Mouse (Mus musculus) intestine, embryonic 16.5 days (tissue): ENCODE results near the gene Slc16a1. TPM values are rescaled to one million over a fixed set of nuclear protein-coding genes. Genes with fewer than 3 reads are reported as not detected.
"Not testable (repeated sequence)": the region's sequence is repeated elsewhere in the genome, so short reads cannot be mapped to it uniquely, and the experiment has no call there.

Source experiments
- ATAC-seq: fragments of 200-750 bp; cut with Nextera tagmentation; 2 replicates; pipeline ENCODE4 v1.8.0; 2017; ENCODE audit warnings: moderate TSS enrichment, moderate library complexity
- H3K27ac ChIP-seq: fragments of 300-500 bp; sonication (generic); 2 replicates; pipeline ENCODE4 v1.5.1; 2014; ENCODE audit warnings: mild to moderate bottlenecking, low read length
- H3K27me3 ChIP-seq: fragments of 300-500 bp; sonication (generic); replicated peaks from 2 replicates; pipeline ENCODE4 v1.6.1; 2014; ENCODE audit warnings: low read length, control low read depth, mixed read lengths; ENCODE audit not compliant: control insufficient read depth, insufficient read depth
- H3K36me3 ChIP-seq: fragments of 300-500 bp; sonication (generic); 2 replicates; pipeline ENCODE4 v1.6.1; 2014; ENCODE audit warnings: low read length, control low read depth; ENCODE audit not compliant: control insufficient read depth, insufficient read depth
- H3K4me1 ChIP-seq: fragments of 300-500 bp; sonication (generic); 2 replicates; pipeline ENCODE4 v1.6.1; 2014; ENCODE audit warnings: low read length, control low read depth, mixed read lengths; ENCODE audit not compliant: control insufficient read depth, insufficient read depth
- H3K4me2 ChIP-seq: fragments of 300-500 bp; sonication (generic); 2 replicates; pipeline ENCODE4 v1.6.1; 2014; ENCODE audit warnings: low read depth, low read length, control low read depth
- H3K4me3 ChIP-seq: fragments of 300-500 bp; sonication (generic); 2 replicates; pipeline ENCODE4 v1.5.1; 2014; ENCODE audit warnings: mild to moderate bottlenecking, low read length
- H3K9ac ChIP-seq: fragments of 300-500 bp; sonication (generic); 2 replicates; pipeline ENCODE4 v1.6.1; 2014; ENCODE audit warnings: low read depth, low read length
- H3K9me3 ChIP-seq: fragments of 300-500 bp; sonication (generic); 2 replicates; pipeline ENCODE4 v1.6.1; 2016; ENCODE audit warnings: low read length, control low read depth; ENCODE audit not compliant: control insufficient read depth
- WGBS: fragments of 180-500 bp; shearing (Covaris S2); extraction: QIAGEN DNeasy Blood & Tissue Kit; methylation state at CpG from one replicate; pipeline ENCODE4 v1.1.7; 2014; 5-methylcytosine and 5-hydroxymethylcytosine counted together
- polyA plus RNA-seq: library from polyadenylated mRNA; unstranded; fragments of >200 nt; fragmentation: Nextera tagmentation; extraction: Ambion mirVana; gene quantifications from 2 replicates; pipeline ENCODE4 v1.2.1, GENCODE M21; 2015

Gene Slc16a1
- polyA plus RNA-seq, 1 experiment from 2014 or later: 48.3 TPM

DNA sequence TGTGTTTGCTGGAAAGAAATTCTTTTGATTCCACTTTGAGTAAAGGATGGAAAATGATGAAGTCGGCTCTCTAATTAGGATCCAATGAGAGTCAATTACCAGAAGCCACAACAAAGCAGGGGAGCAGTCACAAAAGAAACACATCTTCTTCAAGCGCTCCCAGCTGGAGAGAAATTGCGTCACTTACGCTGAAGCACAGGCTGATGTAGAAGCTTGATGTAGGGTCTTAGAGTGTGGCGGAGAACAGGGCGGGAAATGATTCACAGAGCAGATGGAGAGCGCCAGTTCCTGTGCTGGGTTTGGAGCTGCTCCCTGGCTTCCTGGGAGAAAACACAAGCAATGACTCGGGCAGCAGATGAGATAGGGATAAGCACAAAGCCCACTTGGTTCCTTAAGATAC is 40.4 kb downstream of the Slc16a1 start:
- no peaks in the 10 kb centered on the region for H3K9me3 ChIP-seq
- 87% methylated on average over 8 of the region's 8 CpGs for WGBS
- H3K27ac ChIP-seq: no peak overlapping the region
- H3K4me2 ChIP-seq: no peak overlapping the region
- no peak overlapping the region for H3K9ac ChIP-seq
- no peaks in the 10 kb centered on the region for H3K36me3 ChIP-seq
- H3K27me3 ChIP-seq: no peaks in the 10 kb centered on the region
- no peak for ATAC-seq
- no peak overlapping the region for H3K4me3 ChIP-seq
- H3K4me1 ChIP-seq: peaks cover 15% of the 10 kb centered on the region

DNA sequence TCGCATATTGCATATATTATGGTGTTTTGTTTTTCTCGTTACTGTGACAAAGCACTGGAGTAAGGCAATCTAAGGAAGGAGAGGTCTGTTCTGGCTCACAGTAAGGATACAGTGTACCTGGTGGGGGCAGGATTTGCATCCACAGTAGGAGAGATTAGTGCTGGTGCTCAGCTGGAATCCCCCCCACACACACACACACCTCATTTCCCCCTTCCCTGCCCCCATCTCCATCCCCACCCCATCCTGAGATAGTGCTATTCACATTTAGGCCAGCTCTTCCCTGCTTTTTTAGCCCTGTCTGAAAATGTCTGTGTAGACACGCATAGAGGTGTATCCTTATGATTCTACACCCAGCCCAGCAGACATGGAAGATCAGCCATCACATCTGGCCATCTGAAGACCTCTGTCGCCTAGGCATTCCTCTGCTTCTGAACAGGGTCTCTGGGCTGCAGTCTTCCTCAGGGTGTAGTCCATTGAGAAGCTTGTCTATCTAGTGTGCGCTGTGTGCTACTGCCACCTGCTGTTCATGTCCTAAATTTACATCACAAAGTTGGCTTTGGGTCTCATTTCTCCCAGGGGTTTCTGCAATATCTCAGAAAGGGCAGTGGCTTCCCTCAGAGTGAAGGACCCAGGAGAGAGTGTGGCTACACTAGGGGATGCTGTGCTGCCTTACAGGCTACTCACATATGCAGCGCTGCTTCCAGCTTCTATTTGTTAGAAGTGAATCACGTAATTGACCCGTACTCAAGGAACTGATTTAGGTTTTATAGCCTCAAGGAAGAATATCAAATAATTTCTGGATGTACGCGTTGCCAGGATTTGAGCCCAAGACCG is 44.4 kb downstream of the Slc16a1 start:
- Histone ChIP-seq H3K27me3 (no peaks in the 10 kb centered on the region), H3K9ac (no peak overlapping the region), H3K4me2 (no peak overlapping the region), H3K4me3 (no peak overlapping the region), H3K27ac (no peak overlapping the region), H3K4me1 (no peaks in the 10 kb centered on the region), H3K9me3 (no peaks in the 10 kb centered on the region; the same call in 1 of the 2 replicates), H3K36me3 (no peaks in the 10 kb centered on the region)
- WGBS: 64% methylated on average over 11 of the region's 11 CpGs
- peak; percentile 63 for ATAC-seq

DNA sequence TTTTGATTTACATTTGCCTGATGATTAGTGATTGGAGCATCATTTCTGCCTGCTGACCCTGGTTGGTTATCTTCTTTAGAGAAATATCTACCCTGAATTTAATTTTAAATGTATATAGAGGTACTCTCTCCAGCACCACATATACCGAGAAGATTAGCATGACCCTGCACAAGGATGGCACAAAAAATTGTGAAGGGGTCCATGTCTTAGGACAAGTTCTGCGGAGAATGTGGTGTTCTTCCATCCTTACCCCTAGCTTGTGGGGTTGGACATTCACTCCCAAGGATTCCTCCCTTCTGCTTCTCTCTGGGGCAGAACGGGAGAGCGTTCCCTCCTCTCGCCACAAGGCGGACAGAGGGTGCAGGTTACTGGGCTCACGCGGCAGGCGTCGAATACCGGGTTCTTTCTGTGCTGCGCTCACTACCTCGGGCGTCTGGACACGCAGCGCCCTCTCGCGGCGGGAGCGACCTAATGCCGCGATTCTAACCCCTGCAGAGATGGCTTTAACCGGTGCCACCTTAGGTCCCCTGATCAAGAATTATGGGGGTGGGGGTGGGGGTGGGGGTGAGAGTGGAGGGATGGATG is 62.4 kb downstream of the Slc16a1 start:
- Histone ChIP-seq H3K9me3 (no peaks in the 10 kb centered on the region), H3K4me1 (no peaks in the 10 kb centered on the region), H3K4me3 (no peak overlapping the region), H3K27ac (no peak overlapping the region), H3K9ac (no peak overlapping the region), H3K27me3 (no peaks in the 10 kb centered on the region), H3K4me2 (no peak overlapping the region), H3K36me3 (no peaks in the 10 kb centered on the region)
- peak; percentile 80 for ATAC-seq
- 6% methylated on average over 23 of the region's 23 CpGs for WGBS

DNA sequence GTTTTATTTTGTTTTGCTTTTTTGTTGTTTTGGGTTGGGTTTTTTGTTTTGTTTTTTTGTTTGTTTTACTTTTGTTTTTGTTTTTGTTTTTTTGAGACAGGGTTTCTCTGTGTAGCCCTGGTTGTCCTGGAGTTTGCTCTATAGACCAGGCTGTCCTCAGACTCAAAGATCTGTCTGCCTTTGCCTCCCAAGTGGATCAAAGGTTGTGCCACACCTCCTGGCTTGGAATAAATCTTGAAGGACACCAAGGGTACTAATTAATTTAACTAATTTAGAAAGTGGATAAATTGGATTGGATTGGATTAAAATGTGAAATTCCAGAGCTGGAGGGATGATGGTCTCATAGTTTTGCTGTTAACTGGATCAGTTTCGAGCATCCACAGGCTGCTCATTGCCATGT is 63.3 kb downstream of the Slc16a1 start:
- ATAC-seq: no peak
- 88% methylated on average over 1 of the region's 1 CpGs for WGBS
- H3K4me2 ChIP-seq: no peak overlapping the region

DNA sequence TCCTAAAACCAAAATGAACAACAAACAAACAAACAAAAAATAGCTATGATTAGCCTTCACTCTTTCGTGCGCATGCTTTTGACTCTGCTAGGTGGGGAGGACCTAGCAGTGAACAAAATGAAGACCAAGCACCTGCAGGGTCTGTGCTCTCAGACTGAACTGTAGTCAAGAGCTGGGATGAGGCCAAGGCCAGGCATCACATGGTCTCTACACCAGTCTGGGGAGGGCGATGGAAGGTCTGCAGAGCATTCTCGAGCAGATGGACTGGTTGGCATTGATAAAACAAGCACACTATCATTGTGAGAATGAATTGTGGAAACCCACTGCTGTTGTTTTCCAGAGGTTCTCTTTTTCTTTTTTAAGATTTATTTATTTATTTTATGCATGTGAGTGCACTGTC is 65.5 kb downstream of the Slc16a1 start:
- no peak overlapping the region for H3K27ac ChIP-seq
- no peaks in the 10 kb centered on the region for H3K27me3 ChIP-seq
- H3K4me1 ChIP-seq: peaks cover 4% of the 10 kb centered on the region; the same call in 1 of the 2 replicates
- ATAC-seq: no peak
- no peaks in the 10 kb centered on the region for H3K36me3 ChIP-seq
- H3K9me3 ChIP-seq: 0 out of 2 replicates have a peak, but pooled peaks cover 3% of the 10 kb centered on the region
- H3K4me2 ChIP-seq: no peak overlapping the region
- 89% methylated on average over 4 of the region's 4 CpGs for WGBS
- H3K9ac ChIP-seq: no peak overlapping the region
- H3K4me3 ChIP-seq: no peak overlapping the region

More for the DNA sequence above, 63.3 kb downstream of the Slc16a1 start:
- Histone ChIP-seq H3K4me3 (no peak overlapping the region), H3K27ac (no peak overlapping the region), H3K9ac (no peak overlapping the region), H3K27me3 (no peaks in the 10 kb centered on the region), H3K4me1 (no peaks in the 10 kb centered on the region), H3K9me3 (no peaks in the 10 kb centered on the region), H3K36me3 (no peaks in the 10 kb centered on the region)

DNA sequence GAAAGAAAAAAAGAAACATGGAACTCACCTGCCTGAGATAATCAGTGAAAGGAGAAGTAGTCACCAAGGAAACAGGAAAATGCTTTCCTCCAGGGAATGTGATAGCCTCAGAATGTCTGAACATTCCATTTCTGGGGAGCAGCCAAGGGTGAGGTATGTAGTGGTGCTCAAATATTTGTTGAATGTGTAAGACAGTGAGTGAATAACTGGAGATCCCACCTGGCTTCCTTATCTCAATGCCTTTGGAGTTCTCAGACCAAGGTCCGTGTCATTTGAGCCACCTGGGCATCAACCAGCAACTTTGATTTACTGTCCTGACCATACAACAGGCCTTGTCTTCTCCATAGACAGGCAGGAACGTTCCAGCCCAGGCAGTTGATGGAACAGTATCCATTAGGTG is 68.0 kb downstream of the Slc16a1 start:
- Histone ChIP-seq H3K4me1 (peaks cover 4% of the 10 kb centered on the region; the same call in 1 of the 2 replicates), H3K27me3 (no peaks in the 10 kb centered on the region), H3K9me3 (0 out of 2 replicates have a peak, but pooled peaks cover 4% of the 10 kb centered on the region), H3K4me2 (no peak overlapping the region), H3K9ac (no peak overlapping the region), H3K27ac (no peak overlapping the region), H3K4me3 (no peak overlapping the region), H3K36me3 (no peaks in the 10 kb centered on the region)
- WGBS: 68% methylated on average over 2 of the region's 2 CpGs
- no peak for ATAC-seq

DNA sequence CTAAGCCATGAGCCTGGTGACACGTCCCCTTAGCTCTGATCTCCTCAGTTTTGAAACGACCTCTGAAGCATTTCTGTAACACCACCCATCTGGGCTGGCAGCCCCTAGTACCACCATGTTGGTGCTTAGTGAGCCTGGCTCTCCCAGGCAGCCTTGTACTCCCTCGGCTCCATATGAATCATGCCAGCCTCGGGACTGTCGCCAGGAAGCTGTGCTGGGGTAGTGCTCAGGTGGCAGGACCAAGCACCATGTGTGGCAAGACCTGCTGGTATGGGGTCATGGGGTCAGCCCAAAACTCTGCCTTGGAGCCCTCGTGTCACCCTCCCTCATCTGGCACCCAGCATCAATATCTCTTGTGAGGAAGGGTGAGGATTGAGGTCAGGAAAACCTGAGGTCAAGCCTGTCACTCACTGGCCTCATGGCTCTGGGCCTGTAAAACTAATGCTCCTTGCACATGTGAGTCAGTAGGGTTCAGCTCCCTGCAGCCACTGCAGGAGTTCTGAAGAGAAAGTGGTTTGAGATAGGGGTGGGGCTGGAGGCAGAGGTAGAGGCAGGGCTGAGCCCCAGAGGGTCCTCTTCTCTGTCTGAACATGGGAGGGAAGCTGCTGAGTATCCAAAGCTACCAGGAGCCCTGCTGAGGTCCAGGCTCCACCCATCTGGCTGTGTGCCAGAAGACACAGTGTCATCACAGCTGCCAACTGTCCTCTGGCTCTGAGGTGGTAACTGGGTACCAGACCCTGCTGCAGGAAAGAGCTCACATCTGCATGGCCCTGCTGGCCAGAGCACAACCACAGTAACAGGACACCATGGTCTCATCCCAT is 68.7 kb downstream of the Slc16a1 start:
- 72% methylated on average over 6 of the region's 6 CpGs for WGBS

DNA sequence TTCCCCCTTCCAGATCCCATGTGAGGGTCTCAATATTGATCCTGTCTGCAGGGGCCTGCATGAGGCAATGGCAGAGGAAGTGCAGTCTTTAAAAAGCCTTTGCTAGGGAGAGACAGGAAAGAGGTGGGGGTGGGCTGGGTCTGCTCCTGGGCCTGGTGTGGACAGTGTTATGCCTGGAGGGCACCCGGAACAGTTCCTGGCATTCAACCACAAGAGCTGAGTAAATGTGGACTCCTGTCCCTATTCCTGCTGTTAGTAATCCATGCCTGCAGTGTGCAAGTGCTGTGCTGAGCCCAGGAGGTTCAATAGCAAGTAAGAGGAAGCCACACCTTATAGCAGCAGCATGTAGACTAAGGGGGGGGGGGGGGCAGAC is 69.3 kb downstream of the Slc16a1 start:
- H3K36me3 ChIP-seq, H3K27ac ChIP-seq, H3K27me3 ChIP-seq, H3K9me3 ChIP-seq, H3K4me3 ChIP-seq, H3K4me1 ChIP-seq, H3K9ac ChIP-seq, H3K4me2 ChIP-seq: not testable (repeated sequence)
- 82% methylated on average over 1 of the region's 1 CpGs for WGBS
- ATAC-seq: peak; percentile 69

More for the DNA sequence above, 68.7 kb downstream of the Slc16a1 start:
- not testable (repeated sequence) for H3K36me3 ChIP-seq, H3K9ac ChIP-seq, H3K4me3 ChIP-seq, H3K4me2 ChIP-seq, H3K27ac ChIP-seq, H3K4me1 ChIP-seq, H3K27me3 ChIP-seq, H3K9me3 ChIP-seq
- ATAC-seq: peak; percentile 82
